Mouse (Mus musculus): ENCODE results near the gene Fam151b.

DNA sequence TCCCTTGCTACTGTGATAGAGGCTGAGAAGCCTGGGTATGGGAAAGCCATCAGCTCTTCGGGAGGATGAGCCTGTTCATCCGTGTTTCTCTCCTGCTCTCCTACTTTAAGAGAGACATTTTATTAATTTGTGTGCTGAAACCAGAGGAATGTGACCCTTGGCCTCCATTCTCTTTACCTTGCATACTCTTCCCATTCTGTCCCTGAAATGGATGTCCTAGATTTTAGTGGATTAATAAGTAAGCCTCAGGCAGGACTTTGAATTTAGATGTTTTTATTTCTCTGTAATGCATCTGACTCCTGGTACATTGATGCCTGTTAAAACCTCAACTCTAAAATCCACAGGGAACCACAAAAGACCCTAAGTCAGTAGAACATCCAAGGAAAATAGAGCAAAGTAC, 14.4 kb downstream of the Fam151b start:
- TF ChIP-seq CTCF (IDR thresholded peaks at IDR 0.05; ENCODE audit: extremely low read depth, insufficient read depth, insufficient read length, insufficient replicate concordance) (no peak), POLR2A (IDR thresholded peaks at IDR 0.05; ENCODE audit: low read depth, low read length) (no peak)
